Mouse (Mus musculus) embryonic facial prominence, embryonic 14.5 days (tissue): ENCODE measurements around the gene Spag6l. TPM values are rescaled to one million over a fixed set of nuclear protein-coding genes. Genes with fewer than 3 reads are reported as not detected.
"Not testable (repeated sequence)": the region's sequence is repeated elsewhere in the genome, so short reads cannot be mapped to it uniquely, and the experiment has no call there.

Source experiments
- ATAC-seq: fragments of 200-750 bp; cut with Nextera tagmentation; 2 replicates; pipeline ENCODE4 v1.8.0; 2017; ENCODE audit warnings: low read depth, moderate number of reproducible peaks, moderate TSS enrichment
- DNase-seq: peaks from one replicate; pipeline ENCODE4 v3.0.0-alpha.2; 2015; ENCODE audit warnings: low spot score
- H3K27ac ChIP-seq: fragments of 300-500 bp; sonication (generic); replicated peaks from 2 replicates; pipeline ENCODE4 v1.5.1; 2014; ENCODE audit warnings: low read depth, mild to moderate bottlenecking, low read length, moderate library complexity
- H3K27me3 ChIP-seq: fragments of 300-500 bp; sonication (generic); replicated peaks from 2 replicates; pipeline ENCODE4 v1.6.1; 2014; ENCODE audit warnings: low read length; ENCODE audit not compliant: control insufficient read depth, insufficient read depth
- H3K36me3 ChIP-seq: fragments of 300-500 bp; sonication (generic); 2 replicates; pipeline ENCODE4 v1.6.1; 2014; ENCODE audit warnings: low read length, mixed read lengths; ENCODE audit not compliant: control insufficient read depth, insufficient read depth
- H3K4me1 ChIP-seq: fragments of 300-500 bp; sonication (generic); 2 replicates; pipeline ENCODE4 v1.6.1; 2014; ENCODE audit warnings: antibody characterized with exemption, low read length; ENCODE audit not compliant: control insufficient read depth, insufficient read depth
- H3K4me2 ChIP-seq: fragments of 300-500 bp; sonication (generic); 2 replicates; pipeline ENCODE4 v1.6.1; 2014; ENCODE audit warnings: low read depth, mild to moderate bottlenecking, low read length, moderate library complexity, mixed read lengths
- H3K4me3 ChIP-seq: fragments of 300-500 bp; sonication (generic); 2 replicates; pipeline ENCODE4 v1.5.1; 2014; ENCODE audit warnings: low read depth, mild to moderate bottlenecking, low read length
- H3K9ac ChIP-seq: fragments of 300-500 bp; sonication (generic); 2 replicates; pipeline ENCODE4 v1.6.1; 2014; ENCODE audit warnings: low read depth, mild to moderate bottlenecking, low read length, moderate library complexity, mixed read lengths
- H3K9me3 ChIP-seq: fragments of 300-500 bp; sonication (generic); 2 replicates; pipeline ENCODE4 v1.6.1; 2016; ENCODE audit warnings: low read length; ENCODE audit not compliant: control insufficient read depth
- WGBS: fragments of 180-500 bp; shearing (Covaris S2); extraction: QIAGEN DNeasy Blood & Tissue Kit; methylation state at CpG from one replicate; pipeline ENCODE4 v1.1.7; 2014; 5-methylcytosine and 5-hydroxymethylcytosine counted together
- polyA plus RNA-seq: library from polyadenylated mRNA; unstranded; fragments of >200 nt; fragmentation: Nextera tagmentation; extraction: Ambion mirVana; gene quantifications from 2 replicates; pipeline ENCODE4 v1.2.1, GENCODE M21; 2014

Spag6l gene
- polyA plus RNA-seq, 1 experiment from 2014 or later = 6.5 TPM

DNA sequence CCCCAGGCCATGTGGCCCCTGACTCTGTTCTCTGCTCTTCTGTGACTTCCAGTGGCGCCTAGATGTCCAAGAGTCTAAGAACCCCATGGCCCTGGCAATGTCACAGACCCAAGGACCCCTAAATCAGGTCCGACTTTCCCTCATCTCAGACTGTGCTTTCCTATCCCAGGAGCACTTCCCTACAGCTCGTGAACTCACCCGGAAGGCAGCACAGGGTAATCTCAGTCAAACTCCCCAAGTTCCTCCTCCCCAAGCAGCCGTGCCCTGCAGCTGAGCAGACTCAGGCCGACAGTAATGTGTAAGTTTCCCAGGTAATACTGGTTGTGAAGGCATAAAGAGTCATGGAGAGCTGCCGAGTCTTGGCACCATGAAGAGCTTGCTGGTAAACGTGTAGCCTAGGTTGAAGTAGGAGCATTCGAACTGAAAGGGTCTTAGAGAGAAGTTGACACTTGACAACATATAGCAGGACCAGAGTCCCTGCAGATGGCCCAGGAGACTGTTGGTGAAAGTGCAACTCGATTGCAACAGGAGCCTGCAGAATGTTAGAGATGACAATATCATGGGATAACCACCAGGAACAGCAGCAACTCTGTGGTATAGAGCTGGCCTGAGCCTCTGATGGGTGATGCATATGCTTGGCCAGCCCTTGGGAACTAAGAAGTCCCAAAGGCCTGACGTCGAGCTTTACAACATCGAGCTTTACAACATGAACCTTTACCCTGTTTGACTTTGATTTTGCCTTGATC, 27.6 kb upstream of the Spag6l start:
- no peak for ATAC-seq
- 74% methylated on average over 13 of the region's 13 CpGs for WGBS
- Histone ChIP-seq H3K9me3 (no peaks in the 10 kb centered on the region), H3K27me3 (no peaks in the 10 kb centered on the region), H3K4me2 (no peak overlapping the region), H3K36me3 (no peaks in the 10 kb centered on the region), H3K9ac (no peak overlapping the region), H3K27ac (no peak overlapping the region), H3K4me1 (no peaks in the 10 kb centered on the region), H3K4me3 (no peak overlapping the region)
- no peak for DNase-seq

DNA sequence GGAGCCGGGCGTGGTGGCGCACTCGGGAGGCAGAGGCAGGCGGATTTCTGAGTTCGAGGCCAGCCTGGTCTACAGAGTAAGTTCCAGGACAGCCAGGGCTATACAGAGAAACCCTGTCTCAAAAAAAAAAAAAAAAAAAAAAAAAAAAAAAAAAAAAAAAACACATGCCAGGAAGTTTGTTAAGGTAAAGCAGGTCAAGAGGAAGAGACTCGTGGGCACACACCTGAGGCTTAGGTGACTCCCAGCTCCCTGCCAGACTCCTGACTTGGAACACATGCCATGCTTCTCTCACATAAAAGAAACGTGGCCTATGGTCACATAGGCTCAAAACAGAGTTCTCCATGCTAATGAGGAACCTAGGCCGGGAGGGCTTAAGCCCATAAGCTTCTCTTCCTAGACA, 26.8 kb upstream of the Spag6l start:
- H3K36me3 ChIP-seq, H3K4me1 ChIP-seq, H3K4me2 ChIP-seq, DNase-seq, H3K27me3 ChIP-seq, ATAC-seq, H3K9ac ChIP-seq, H3K4me3 ChIP-seq, H3K9me3 ChIP-seq, H3K27ac ChIP-seq: not testable (repeated sequence)
- WGBS = 84% methylated on average over 9 of the region's 9 CpGs

DNA sequence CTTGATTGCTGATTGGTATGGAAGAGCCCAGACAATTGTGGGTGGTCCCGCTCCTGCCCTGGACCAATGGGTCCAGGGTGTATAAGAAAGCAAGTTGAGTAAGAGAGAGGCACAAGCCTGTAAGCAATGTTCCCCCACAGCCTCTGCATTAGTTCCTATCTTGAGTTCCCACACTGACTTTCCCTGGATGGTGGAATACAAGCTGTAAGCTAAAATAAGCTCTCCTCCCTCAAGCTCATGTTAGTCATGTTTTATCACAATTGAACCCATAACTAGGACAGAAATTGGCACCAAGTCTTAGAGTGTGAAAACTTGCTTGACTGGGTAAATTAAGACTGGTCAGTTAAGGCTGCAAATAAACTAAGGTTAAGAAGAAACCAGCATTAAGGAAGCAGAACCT, 26.3 kb upstream of the Spag6l start:
- no peaks in the 10 kb centered on the region for H3K36me3 ChIP-seq
- H3K27ac ChIP-seq = no peak overlapping the region
- no peak for ATAC-seq
- H3K4me1 ChIP-seq = no peaks in the 10 kb centered on the region
- H3K9me3 ChIP-seq = no peaks in the 10 kb centered on the region
- no peak overlapping the region for H3K9ac ChIP-seq
- DNase-seq = no peak
- no peak overlapping the region for H3K4me3 ChIP-seq
- 92% methylated on average over 1 of the region's 1 CpGs for WGBS
- H3K27me3 ChIP-seq = no peaks in the 10 kb centered on the region
- H3K4me2 ChIP-seq = no peak overlapping the region

DNA sequence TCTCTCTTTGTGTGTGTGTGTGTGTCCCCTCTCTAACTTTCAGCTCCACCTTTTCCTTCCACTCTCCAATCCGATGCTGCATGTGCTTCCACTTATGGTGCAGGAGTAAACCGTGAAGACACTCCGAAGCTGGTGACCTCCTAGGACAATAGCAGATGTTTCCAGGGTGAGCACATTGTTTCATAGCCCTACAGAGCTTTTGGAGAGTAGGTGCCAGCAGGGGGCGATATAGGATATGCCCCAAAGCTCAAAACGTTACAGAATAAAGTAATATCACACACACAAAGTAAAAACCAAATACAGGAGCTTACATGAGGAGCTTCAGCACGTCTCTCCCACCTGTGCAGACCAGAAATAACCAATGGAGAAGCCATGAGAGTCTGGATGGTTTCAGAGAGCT, 25.6 kb upstream of the Spag6l start:
- Histone ChIP-seq H3K27ac (no peak overlapping the region), H3K27me3 (no peaks in the 10 kb centered on the region), H3K9me3 (no peaks in the 10 kb centered on the region), H3K36me3 (no peaks in the 10 kb centered on the region), H3K4me1 (no peaks in the 10 kb centered on the region), H3K9ac (no peak overlapping the region), H3K4me3 (no peak overlapping the region), H3K4me2 (no peak overlapping the region)
- ATAC-seq (no peak), DNase-seq (peak; percentile 42)
- 26% methylated on average over 6 of the region's 6 CpGs for WGBS

DNA sequence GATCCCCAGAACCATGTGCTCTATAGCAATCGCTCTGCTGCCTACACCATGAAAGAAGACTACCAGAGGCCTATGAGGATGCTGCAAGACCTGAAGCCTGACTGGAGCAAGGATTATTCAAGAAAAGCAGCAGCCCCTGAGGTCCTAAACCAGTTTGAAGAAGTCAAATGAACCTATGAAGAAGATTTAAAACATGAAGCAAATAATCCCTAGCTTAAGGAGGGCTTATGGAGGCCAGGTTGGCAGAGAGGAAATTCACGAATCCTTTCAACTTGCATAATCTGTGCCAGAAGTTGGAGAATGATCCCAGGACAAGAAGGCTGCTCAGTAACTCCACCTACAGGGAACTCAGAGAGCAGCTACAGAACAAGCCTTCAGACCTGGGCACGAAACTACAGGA, 23.2 kb upstream of the Spag6l start:
- H3K4me3 ChIP-seq = no peak overlapping the region
- H3K4me1 ChIP-seq = no peaks in the 10 kb centered on the region
- no peaks in the 10 kb centered on the region for H3K9me3 ChIP-seq
- no peak overlapping the region for H3K9ac ChIP-seq
- H3K4me2 ChIP-seq = no peak overlapping the region
- 75% methylated on average over 3 of the region's 3 CpGs for WGBS
- no peaks in the 10 kb centered on the region for H3K36me3 ChIP-seq
- ATAC-seq (no peak), DNase-seq (no peak)
- H3K27ac ChIP-seq = no peak overlapping the region
- no peaks in the 10 kb centered on the region for H3K27me3 ChIP-seq

DNA sequence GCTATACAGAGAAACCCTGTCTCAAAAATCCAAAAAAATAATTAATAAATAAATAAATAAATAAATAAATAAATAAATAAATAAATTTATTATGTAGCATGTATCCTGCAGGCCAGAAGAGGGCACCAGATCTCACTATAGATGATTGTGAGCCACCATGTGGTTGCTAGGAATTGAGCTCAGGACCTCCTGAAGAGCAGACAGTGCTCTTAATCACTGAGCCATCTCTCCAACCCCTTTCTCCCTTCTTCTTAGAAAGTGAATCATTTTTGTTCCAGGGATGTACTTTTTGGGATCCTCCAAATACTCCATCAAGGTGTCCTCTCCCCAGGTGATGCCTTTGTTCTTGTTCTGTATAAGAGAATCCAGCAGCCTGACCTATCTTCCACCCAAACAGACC, 19.9 kb upstream of the Spag6l start:
- Histone ChIP-seq H3K4me2 (no peak overlapping the region), H3K9me3 (no peaks in the 10 kb centered on the region), H3K4me3 (no peak overlapping the region), H3K27me3 (no peaks in the 10 kb centered on the region), H3K4me1 (no peaks in the 10 kb centered on the region), H3K36me3 (no peaks in the 10 kb centered on the region), H3K9ac (no peak overlapping the region), H3K27ac (no peak overlapping the region)
- ATAC-seq (no peak), DNase-seq (no peak)

DNA sequence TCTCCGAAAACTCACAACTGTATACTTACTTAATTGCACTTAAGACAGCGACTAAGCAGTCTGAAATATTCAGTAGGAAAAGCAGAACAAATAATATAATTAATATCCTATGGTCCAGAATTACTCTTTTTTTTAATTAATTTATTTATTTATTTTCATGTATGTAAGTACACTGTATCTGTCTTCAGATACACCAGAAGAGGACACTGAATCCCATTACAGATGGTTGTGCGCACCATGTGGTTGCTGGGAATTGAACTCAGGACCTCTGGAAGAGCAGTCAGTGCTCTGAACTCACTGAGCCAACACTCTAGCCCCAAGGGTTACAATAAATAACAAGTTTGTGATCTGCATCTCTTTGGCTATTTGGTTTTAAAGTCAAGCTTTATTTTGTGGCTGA, 415 bp upstream of the Spag6l start:
- no peaks in the 10 kb centered on the region for H3K9me3 ChIP-seq
- ATAC-seq (no peak), DNase-seq (no peak)
- no peak overlapping the region for H3K9ac ChIP-seq
- no peak overlapping the region for H3K27ac ChIP-seq
- H3K27me3 ChIP-seq = no peaks in the 10 kb centered on the region
- 84% methylated on average over 3 of the region's 3 CpGs for WGBS
- H3K4me2 ChIP-seq = no peak overlapping the region
- no peak overlapping the region for H3K4me3 ChIP-seq
- peaks cover 4% of the 10 kb centered on the region; the same call in 1 of the 2 replicates for H3K4me1 ChIP-seq
- H3K36me3 ChIP-seq = no peaks in the 10 kb centered on the region

DNA sequence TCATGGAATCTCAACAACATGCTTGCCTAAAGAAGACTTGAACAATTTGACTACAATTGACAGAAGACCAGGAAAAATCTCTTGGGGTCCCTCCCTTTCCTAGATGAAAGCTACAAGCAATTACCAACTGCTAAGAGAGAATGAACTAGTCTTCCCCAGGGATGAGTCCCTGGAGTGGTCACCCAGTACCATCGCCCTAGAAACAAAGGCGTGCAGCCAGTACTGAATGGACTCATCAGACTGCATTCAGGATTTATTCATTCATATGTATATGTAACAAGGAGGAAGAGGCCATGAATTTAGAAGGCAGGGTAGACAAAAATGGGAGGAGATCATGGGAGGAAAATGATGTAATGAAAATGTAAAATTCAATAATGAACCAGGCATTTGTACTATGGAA, 3.0 kb downstream of the Spag6l start:
- DNase-seq = no peak
- WGBS = 94% methylated on average over 2 of the region's 2 CpGs
- no peak for ATAC-seq
- H3K27ac ChIP-seq = no peak overlapping the region
- no peaks in the 10 kb centered on the region for H3K9me3 ChIP-seq
- no peak overlapping the region for H3K4me2 ChIP-seq
- no peak overlapping the region for H3K9ac ChIP-seq
- H3K27me3 ChIP-seq = no peaks in the 10 kb centered on the region
- no peaks in the 10 kb centered on the region for H3K36me3 ChIP-seq
- H3K4me3 ChIP-seq = no peak overlapping the region
- peaks cover 4% of the 10 kb centered on the region; the same call in 1 of the 2 replicates for H3K4me1 ChIP-seq

DNA sequence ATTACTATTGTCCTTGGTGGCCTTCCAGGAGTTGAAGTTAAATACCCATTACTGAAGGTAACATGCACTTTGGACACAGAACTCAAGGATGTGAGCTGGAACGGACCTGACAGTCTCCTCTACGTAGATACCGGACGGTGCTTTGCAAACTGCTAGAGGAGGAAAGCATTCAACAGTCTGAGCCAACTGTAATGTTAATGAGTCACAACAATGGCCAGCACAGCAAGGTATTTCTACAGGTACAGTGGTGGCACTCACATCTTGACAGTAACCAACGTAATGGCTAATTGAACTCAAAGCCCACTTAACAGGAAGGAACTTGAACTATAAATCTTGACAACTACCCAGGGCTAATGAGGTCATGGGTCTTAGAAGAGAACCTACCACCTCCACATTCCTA, 3.8 kb downstream of the Spag6l start:
- ATAC-seq (no peak), DNase-seq (no peak)
- H3K27ac ChIP-seq = no peak overlapping the region
- no peak overlapping the region for H3K4me2 ChIP-seq
- WGBS = 38% methylated on average over 5 of the region's 5 CpGs
- H3K4me3 ChIP-seq = no peak overlapping the region
- no peaks in the 10 kb centered on the region for H3K9me3 ChIP-seq
- H3K9ac ChIP-seq = no peak overlapping the region
- no peaks in the 10 kb centered on the region for H3K36me3 ChIP-seq
- H3K27me3 ChIP-seq = no peaks in the 10 kb centered on the region
- H3K4me1 ChIP-seq = peaks cover 4% of the 10 kb centered on the region; the same call in 1 of the 2 replicates
